Mouse (Mus musculus): ENCODE measurements around the gene Wasl. TPM values are rescaled to one million over a fixed set of nuclear protein-coding genes. Genes with fewer than 3 reads are reported as not detected.

Gene Wasl
- polyA plus RNA-seq, 1 experiment from 2014 or later, result 74.8 TPM

GRCm38 (mm10) chr6:24600726-24601125 is 64.1 kb downstream of the Wasl start:
- 72% methylated on average over 4 of the region's 4 CpGs for WGBS
- Histone ChIP-seq H3K4me3 (no peak overlapping the region), H3K4me2 (replicated peaks) (no peak overlapping the region), H3K9ac (no peak overlapping the region), H3K4me1 (no peaks in the 10 kb centered on the region), H3K27ac (no peak overlapping the region), H3K36me3 (no peaks in the 10 kb centered on the region), H3K9me3 (no peaks in the 10 kb centered on the region), H3K27me3 (no peaks in the 10 kb centered on the region)
- ATAC-seq (ENCODE audit: insufficient number of reproducible peaks, insufficient read depth, low FRiP score, low TSS enrichment), result no peak

- WGBS, result 84% methylated on average over 6 of the region's 6 CpGs
- Histone ChIP-seq H3K36me3 (no peaks in the 10 kb centered on the region), H3K4me2 (replicated peaks) (no peak overlapping the region), H3K27me3 (no peaks in the 10 kb centered on the region), H3K27ac (no peak overlapping the region), H3K9me3 (no peaks in the 10 kb centered on the region), H3K4me3 (no peak overlapping the region), H3K9ac (no peak overlapping the region), H3K4me1 (no peaks in the 10 kb centered on the region)
- ATAC-seq (ENCODE audit: insufficient number of reproducible peaks, insufficient read depth, low FRiP score, low TSS enrichment), result no peak
Measured at GRCm38 (mm10) chr6:24600134-24600533, 64.7 kb downstream of the Wasl start.

GRCm38 (mm10) chr6:24599639-24600038 is 65.2 kb downstream of the Wasl start:
- 79% methylated on average over 5 of the region's 5 CpGs for WGBS
- H3K36me3 ChIP-seq, result no peaks in the 10 kb centered on the region
- H3K9ac ChIP-seq, result no peak overlapping the region
- no peak overlapping the region for H3K4me3 ChIP-seq
- H3K4me2 ChIP-seq (replicated peaks), result no peak overlapping the region
- H3K27me3 ChIP-seq, result no peaks in the 10 kb centered on the region
- no peaks in the 10 kb centered on the region for H3K9me3 ChIP-seq
- H3K27ac ChIP-seq, result no peak overlapping the region
- ATAC-seq (ENCODE audit: insufficient number of reproducible peaks, insufficient read depth, low FRiP score, low TSS enrichment), result no peak
- no peaks in the 10 kb centered on the region for H3K4me1 ChIP-seq

GRCm38 (mm10) chr6:24599179-24599578 is 65.6 kb downstream of the Wasl start:
- Histone ChIP-seq H3K9ac (no peak overlapping the region), H3K27me3 (no peaks in the 10 kb centered on the region), H3K4me3 (no peak overlapping the region), H3K4me1 (no peaks in the 10 kb centered on the region), H3K27ac (no peak overlapping the region), H3K9me3 (no peaks in the 10 kb centered on the region), H3K4me2 (replicated peaks) (no peak overlapping the region), H3K36me3 (no peaks in the 10 kb centered on the region)
- 92% methylated on average over 6 of the region's 6 CpGs for WGBS
- ATAC-seq (ENCODE audit: insufficient number of reproducible peaks, insufficient read depth, low FRiP score, low TSS enrichment), result no peak

DNA sequence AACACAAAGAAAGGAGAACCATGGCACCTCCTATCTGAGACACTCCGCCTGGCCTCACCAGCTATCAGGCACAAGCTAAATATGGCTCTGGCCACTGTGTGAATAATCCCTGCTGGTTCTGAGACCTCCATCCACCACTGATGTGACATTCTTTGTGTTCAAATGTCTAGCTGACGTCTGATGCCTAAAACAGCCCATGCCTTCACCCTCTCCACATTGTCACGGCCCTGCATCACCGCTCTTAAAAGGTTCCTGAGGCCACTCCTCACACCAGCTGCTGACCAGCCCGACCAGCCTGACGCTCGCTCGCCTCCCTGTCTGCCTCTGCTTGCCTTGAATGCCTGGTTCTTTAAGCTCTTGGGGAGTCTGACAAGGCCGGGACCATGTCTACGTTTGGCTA is 67.3 kb downstream of the Wasl start, which contains the start of gene Lmod2:
Gene Lmod2 (plus strand): TSS at position 263 of the 400 bp plus-strand sequence.
- H3K4me3 ChIP-seq, result no peak within 1 kb of the TSS

GRCm38 (mm10) chr6:24591525-24592218 is 73.1 kb downstream of the Wasl start:
- H3K4me2 ChIP-seq (replicated peaks), result no peak overlapping the region
- no peaks in the 10 kb centered on the region for H3K9me3 ChIP-seq
- peak; percentile 64; the same call in 1 of the 2 replicates for ATAC-seq (ENCODE audit: insufficient number of reproducible peaks, insufficient read depth, low FRiP score, low TSS enrichment)
- H3K4me3 ChIP-seq, result no peak overlapping the region
- H3K9ac ChIP-seq, result no peak overlapping the region
- H3K27me3 ChIP-seq, result no peaks in the 10 kb centered on the region
- no peaks in the 10 kb centered on the region for H3K36me3 ChIP-seq
- WGBS, result 30% methylated on average over 10 of the region's 10 CpGs
- no peak overlapping the region for H3K27ac ChIP-seq
- H3K4me1 ChIP-seq, result no peaks in the 10 kb centered on the region

More for the DNA sequence above, 67.3 kb downstream of the Wasl start, which contains the start of gene Lmod2:
- H3K9me3 ChIP-seq, result no peaks in the 10 kb centered on the region
- H3K27ac ChIP-seq, result no peak within 1 kb of the TSS
- H3K27me3 ChIP-seq, result no peaks in the 10 kb centered on the region
- no peak within 1 kb of the TSS for H3K9ac ChIP-seq
- H3K4me2 ChIP-seq (replicated peaks), result no peak within 1 kb of the TSS
- 74% methylated on average over 10 of the region's 10 CpGs for WGBS
- no peaks in the 10 kb centered on the region for H3K36me3 ChIP-seq
- no peak for ATAC-seq (ENCODE audit: insufficient number of reproducible peaks, insufficient read depth, low FRiP score, low TSS enrichment)
- no peaks in the 10 kb centered on the region for H3K4me1 ChIP-seq

DNA sequence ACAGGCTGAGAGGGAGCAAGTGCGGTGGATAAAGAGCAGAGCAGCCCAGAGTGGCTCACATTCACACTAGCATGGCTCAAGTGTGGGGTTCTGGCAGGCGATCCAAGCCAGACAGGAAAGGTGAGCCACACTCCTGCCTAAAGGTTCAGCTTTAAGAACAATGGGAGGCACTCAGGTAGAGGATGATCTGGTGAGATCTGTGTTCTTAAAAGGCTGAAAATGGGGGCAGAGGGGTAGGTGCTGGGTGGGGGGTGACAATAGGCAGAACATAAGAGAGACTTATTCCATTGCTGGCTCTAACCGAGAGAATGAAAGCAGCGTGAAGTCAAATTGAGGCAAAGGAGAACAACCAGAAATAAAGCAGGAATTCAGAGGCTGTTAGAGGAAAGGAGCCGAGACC is 74.5 kb downstream of the Wasl start:
- H3K9me3 ChIP-seq, result no peaks in the 10 kb centered on the region
- 82% methylated on average over 5 of the region's 5 CpGs for WGBS
- ATAC-seq (ENCODE audit: insufficient number of reproducible peaks, insufficient read depth, low FRiP score, low TSS enrichment), result no peak
- no peaks in the 10 kb centered on the region for H3K27me3 ChIP-seq
- H3K36me3 ChIP-seq, result no peaks in the 10 kb centered on the region
- no peak overlapping the region for H3K27ac ChIP-seq
- H3K4me2 ChIP-seq (replicated peaks), result no peak overlapping the region
- H3K9ac ChIP-seq, result no peak overlapping the region
- no peak overlapping the region for H3K4me3 ChIP-seq
- peaks cover 7% of the 10 kb centered on the region; the same call in 1 of the 2 replicates for H3K4me1 ChIP-seq

GRCm38 (mm10) chr6:24586885-24587284 is 77.9 kb downstream of the Wasl start:
- H3K27me3 ChIP-seq, result no peaks in the 10 kb centered on the region
- no peaks in the 10 kb centered on the region for H3K36me3 ChIP-seq
- WGBS, result 23% methylated on average over 3 of the region's 3 CpGs
- peaks cover 7% of the 10 kb centered on the region; the same call in 1 of the 2 replicates for H3K4me1 ChIP-seq
- no peak overlapping the region for H3K27ac ChIP-seq
- no peaks in the 10 kb centered on the region for H3K9me3 ChIP-seq
- no peak overlapping the region for H3K4me2 ChIP-seq (replicated peaks)
- H3K4me3 ChIP-seq, result no peak overlapping the region
- no peak for ATAC-seq (ENCODE audit: insufficient number of reproducible peaks, insufficient read depth, low FRiP score, low TSS enrichment)
- no peak overlapping the region for H3K9ac ChIP-seq

DNA sequence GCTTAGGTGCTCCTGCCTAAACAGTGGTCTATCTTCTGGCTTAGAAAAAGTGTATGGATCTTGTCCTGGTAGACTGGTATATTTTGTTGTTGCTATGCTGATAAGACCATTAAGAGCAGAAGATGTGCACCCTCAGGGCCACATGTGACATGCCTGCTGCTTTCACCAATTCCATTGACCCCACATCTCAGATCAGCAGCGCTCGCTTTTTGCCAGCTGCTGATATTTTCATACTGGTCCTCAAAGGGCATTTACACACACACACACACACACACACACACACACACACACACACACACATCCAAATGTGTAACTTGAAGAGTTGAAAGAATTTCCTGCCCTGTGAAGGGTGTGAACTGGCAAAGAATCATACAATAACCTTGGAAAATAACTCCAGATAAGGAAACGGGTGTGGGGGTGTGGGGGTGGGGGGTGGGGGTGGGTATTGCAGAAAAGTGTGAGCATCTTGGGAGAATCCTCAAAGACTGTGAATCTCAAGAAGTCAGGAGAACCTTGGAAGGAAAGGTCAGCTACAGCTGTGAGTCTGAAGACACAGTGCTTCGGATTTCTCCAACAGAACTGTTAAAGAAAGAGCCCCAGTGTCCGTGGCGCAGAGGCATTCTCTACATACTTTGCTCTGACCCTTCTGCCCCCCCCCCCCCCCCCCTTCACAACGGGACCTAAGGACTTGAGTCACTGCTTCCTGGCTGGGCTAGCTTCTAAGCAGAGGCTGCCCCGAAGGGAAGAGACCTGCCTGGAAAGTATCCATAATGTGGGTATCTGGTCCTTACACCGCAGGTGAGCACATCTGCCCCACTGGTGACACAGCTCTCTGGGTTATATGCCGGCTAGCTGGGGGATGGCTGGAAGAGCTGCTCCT is 79.1 kb downstream of the Wasl start:
- no peak for ATAC-seq (ENCODE audit: insufficient number of reproducible peaks, insufficient read depth, low FRiP score, low TSS enrichment)
- 28% methylated on average over 10 of the region's 10 CpGs for WGBS
- Histone ChIP-seq H3K9me3 (no peaks in the 10 kb centered on the region), H3K27me3 (no peaks in the 10 kb centered on the region), H3K36me3 (no peaks in the 10 kb centered on the region), H3K4me3 (no peak overlapping the region), H3K27ac (0 out of 2 replicates have a peak overlapping the region, but pooled peaks have one; percentile 3), H3K4me2 (replicated peaks) (no peak overlapping the region), H3K9ac (no peak overlapping the region), H3K4me1 (peaks cover 7% of the 10 kb centered on the region; the same call in 1 of the 2 replicates)

- Histone ChIP-seq H3K27me3 (no peaks in the 10 kb centered on the region), H3K9ac (no peak overlapping the region), H3K4me3 (no peak overlapping the region), H3K36me3 (no peaks in the 10 kb centered on the region), H3K4me2 (replicated peaks) (no peak overlapping the region), H3K9me3 (no peaks in the 10 kb centered on the region), H3K27ac (no peak overlapping the region), H3K4me1 (peaks cover 7% of the 10 kb centered on the region; the same call in 1 of the 2 replicates)
- 69% methylated on average over 3 of the region's 3 CpGs for WGBS
- no peak for ATAC-seq (ENCODE audit: insufficient number of reproducible peaks, insufficient read depth, low FRiP score, low TSS enrichment)
Measured at GRCm38 (mm10) chr6:24583456-24583855, 81.4 kb downstream of the Wasl start.

GRCm38 (mm10) chr6:24573319-24573718 is 91.5 kb downstream of the Wasl start:
- Histone ChIP-seq H3K9ac (no peak overlapping the region), H3K36me3 (no peaks in the 10 kb centered on the region), H3K27ac (no peak overlapping the region)

DNA sequence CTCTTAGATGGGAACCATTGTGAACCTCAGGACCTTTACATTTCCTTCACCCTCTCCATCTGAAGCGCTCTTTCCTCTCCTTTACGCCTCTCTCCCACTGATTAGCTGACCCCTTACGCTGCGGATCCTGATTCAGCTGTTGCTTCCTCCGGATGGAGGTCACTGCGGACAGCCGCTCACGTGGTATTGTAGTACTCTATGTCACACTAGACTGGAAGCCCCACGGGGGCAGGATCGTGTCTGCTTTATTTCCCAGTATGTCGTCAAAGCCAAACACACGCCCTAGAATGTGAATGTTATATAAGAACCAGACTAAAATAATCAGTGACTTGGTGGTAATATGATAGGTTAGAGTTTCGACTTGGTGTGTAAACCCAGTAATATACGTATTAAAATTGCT is 92.4 kb downstream of the Wasl start:
- WGBS, result 79% methylated on average over 14 of the region's 14 CpGs
- no peak overlapping the region for H3K27ac ChIP-seq
- no peaks in the 10 kb centered on the region for H3K27me3 ChIP-seq
- no peak overlapping the region for H3K4me3 ChIP-seq
- no peak overlapping the region for H3K9ac ChIP-seq
- no peaks in the 10 kb centered on the region for H3K9me3 ChIP-seq
- no peaks in the 10 kb centered on the region for H3K4me1 ChIP-seq
- H3K36me3 ChIP-seq, result no peaks in the 10 kb centered on the region
- ATAC-seq (ENCODE audit: insufficient number of reproducible peaks, insufficient read depth, low FRiP score, low TSS enrichment), result no peak
- H3K4me2 ChIP-seq (replicated peaks), result no peak overlapping the region

More at GRCm38 (mm10) chr6:24573319-24573718, 91.5 kb downstream of the Wasl start:
- ATAC-seq (ENCODE audit: insufficient number of reproducible peaks, insufficient read depth, low FRiP score, low TSS enrichment), result no peak
- Histone ChIP-seq H3K9me3 (no peaks in the 10 kb centered on the region), H3K4me2 (replicated peaks) (no peak overlapping the region), H3K27me3 (no peaks in the 10 kb centered on the region), H3K4me3 (no peak overlapping the region), H3K4me1 (no peaks in the 10 kb centered on the region)

Data from embryonic facial prominence, embryonic 12.5 days (tissue).